Mouse (Mus musculus) kidney, postnatal 0 days (tissue): Measurements from ENCODE around the gene Zfp26. TPM values are rescaled to one million over a fixed set of nuclear protein-coding genes. Genes with fewer than 3 reads are reported as not detected.
A peak's percentile ranks its signal among the peaks of the same experiment; 100 is the strongest.

Source experiments
- ATAC-seq: fragments of 200-750 bp; cut with Nextera tagmentation; replicated peaks from 2 replicates; pipeline ENCODE4 v1.8.0; 2017; ENCODE audit warnings: low read depth, moderate number of reproducible peaks, moderate TSS enrichment, moderate library complexity; ENCODE audit not compliant: low FRiP score
- DNase-seq: peaks from one replicate; pipeline ENCODE4 v3.0.0-alpha.2; 2016; ENCODE audit warnings: low spot score
- H3K27ac ChIP-seq: fragments of 300-500 bp; sonication (generic); 2 replicates; pipeline ENCODE4 v1.5.1; 2014; ENCODE audit warnings: mild to moderate bottlenecking
- H3K27me3 ChIP-seq: fragments of 300-500 bp; sonication (generic); 2 replicates; pipeline ENCODE4 v1.6.1; 2014; ENCODE audit warnings: low read length, mixed read lengths; ENCODE audit not compliant: insufficient read depth
- H3K36me3 ChIP-seq: fragments of 300-500 bp; sonication (generic); 2 replicates; pipeline ENCODE4 v1.6.1; 2014; ENCODE audit warnings: low read length, mixed read lengths; ENCODE audit not compliant: insufficient read depth
- H3K4me1 ChIP-seq: fragments of 300-500 bp; sonication (generic); replicated peaks from 2 replicates; pipeline ENCODE4 v1.6.1; 2014; ENCODE audit warnings: antibody characterized with exemption, low read length, mixed read lengths; ENCODE audit not compliant: insufficient read depth
- H3K4me2 ChIP-seq: fragments of 300-500 bp; sonication (generic); 2 replicates; pipeline ENCODE4 v1.6.1; 2014; ENCODE audit warnings: mild to moderate bottlenecking, low read length, moderate library complexity, mixed read lengths
- H3K4me3 ChIP-seq: fragments of 300-500 bp; sonication (generic); replicated peaks from 2 replicates; pipeline ENCODE4 v1.5.1; 2014; ENCODE audit warnings: low read depth, low read length
- H3K9ac ChIP-seq: fragments of 300-500 bp; sonication (generic); 2 replicates; pipeline ENCODE4 v1.6.1; 2014; ENCODE audit warnings: low read depth, low read length
- H3K9me3 ChIP-seq: fragments of 300-500 bp; sonication (generic); replicated peaks from 2 replicates; pipeline ENCODE4 v1.6.1; 2016; ENCODE audit warnings: low read length, inconsistent platforms, mixed read lengths
- CTCF ChIP-seq: IDR thresholded peaks from 2 replicates; pipeline ENCODE4 v1.5.1; 2016; ENCODE audit warnings: antibody characterized with exemption, low read depth, mild to moderate bottlenecking, moderate library complexity
- WGBS: fragments of 180-500 bp; shearing (Covaris S2); extraction: QIAGEN DNeasy Blood & Tissue Kit; methylation state at CpG from one replicate; pipeline ENCODE4 v1.1.7; 2014; 5-methylcytosine and 5-hydroxymethylcytosine counted together
- polyA plus RNA-seq: library from polyadenylated mRNA; unstranded; fragments of >200 nt; fragmentation: Nextera tagmentation; extraction: Ambion mirVana; gene quantifications from 2 replicates; pipeline ENCODE4 v1.2.1, GENCODE M21; 2015

The Zfp26 gene
- polyA plus RNA-seq, 1 experiment from 2014 or later, result 15.3 TPM

DNA sequence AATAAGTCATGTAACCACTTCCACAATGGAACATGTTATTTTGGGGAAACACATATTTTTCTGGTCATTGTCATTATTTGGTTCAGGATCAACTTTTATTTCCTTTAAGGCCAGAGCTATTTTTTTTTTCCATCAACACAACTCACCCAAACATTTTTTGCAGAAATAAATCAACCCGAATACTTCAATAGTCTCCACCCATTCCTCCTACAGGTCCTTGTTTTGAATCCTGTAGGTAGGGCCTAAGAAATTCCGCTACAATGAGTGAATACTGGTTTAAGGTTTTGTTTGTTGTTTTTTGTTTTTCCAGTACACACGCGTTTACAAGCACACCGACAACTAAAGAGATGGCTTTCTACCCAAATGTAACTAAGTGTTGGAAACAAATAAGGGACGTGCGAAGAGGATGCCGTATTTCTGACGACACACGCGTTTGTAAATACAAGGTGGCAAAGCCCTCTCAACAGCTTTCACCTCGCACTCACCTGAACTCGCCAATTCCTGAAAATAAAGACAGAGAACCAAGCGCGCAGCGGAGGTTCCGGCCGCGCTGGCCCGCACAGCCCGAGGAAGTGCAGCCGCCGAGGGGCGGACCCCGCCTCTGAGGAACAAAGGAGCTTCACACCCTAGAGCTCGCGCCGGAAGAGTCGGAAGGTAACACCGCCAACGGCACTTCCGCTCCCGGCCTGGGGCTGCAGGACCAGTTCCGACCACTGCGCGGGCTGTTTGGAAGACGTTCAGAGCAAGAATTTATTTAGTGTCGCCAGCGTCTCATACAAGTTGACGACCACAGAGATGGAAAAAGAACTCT is 75.2 kb downstream of the Zfp26 start, which contains the start of gene Zfp560:
TSS of gene Zfp560 (minus strand) at position 646 of the 811 bp plus-strand sequence.
- H3K27ac ChIP-seq, result peak within 1 kb of the TSS; percentile 65
- H3K9me3 ChIP-seq, result no peaks in the 10 kb centered on the region
- peak; percentile 97 for DNase-seq
- peak; percentile 100 for ATAC-seq
- peak within 1 kb of the TSS; percentile 68 for H3K4me2 ChIP-seq
- TF ChIP-seq CTCF, result peak; percentile 69
- H3K9ac ChIP-seq, result peak within 1 kb of the TSS; percentile 58
- H3K4me3 ChIP-seq, result peak within 1 kb of the TSS; percentile 48
- H3K4me1 ChIP-seq, result 0 out of 2 replicates have a peak, but pooled peaks cover 9% of the 10 kb centered on the region
- H3K27me3 ChIP-seq, result no peaks in the 10 kb centered on the region
- 1% methylated on average over 40 of the region's 40 CpGs for WGBS
- no peaks in the 10 kb centered on the region for H3K36me3 ChIP-seq

DNA sequence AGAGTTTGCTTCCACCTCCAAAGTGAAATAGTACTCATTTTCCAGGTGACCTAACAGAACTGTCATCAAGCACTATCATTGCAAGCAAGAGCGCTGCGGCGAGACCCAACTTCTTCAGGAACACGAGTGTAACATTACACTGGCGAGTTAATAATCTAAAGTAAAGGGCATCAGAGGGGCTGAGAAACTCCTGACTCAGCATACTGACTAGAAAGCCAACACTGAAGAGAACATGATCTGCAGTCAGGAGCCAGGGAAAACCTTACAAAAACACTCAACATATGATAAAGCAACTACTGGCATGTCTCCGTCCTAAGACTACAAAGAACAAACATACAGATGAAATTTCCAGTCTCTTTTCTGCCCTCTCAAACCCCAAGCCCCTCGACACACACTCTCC is 76.3 kb downstream of the Zfp26 start:
- DNase-seq (no peak), ATAC-seq (no peak)
- Histone ChIP-seq H3K36me3 (no peaks in the 10 kb centered on the region), H3K4me3 (peak overlapping the region; percentile 48; the same call in 1 of the 2 replicates), H3K9me3 (no peaks in the 10 kb centered on the region), H3K27ac (no peak overlapping the region), H3K9ac (no peak overlapping the region), H3K4me1 (0 out of 2 replicates have a peak, but pooled peaks cover 9% of the 10 kb centered on the region), H3K27me3 (no peaks in the 10 kb centered on the region), H3K4me2 (peak overlapping the region; percentile 50)
- TF ChIP-seq CTCF, result no peak
- 72% methylated on average over 7 of the region's 7 CpGs for WGBS

Other genes starting within 250 kb of the Zfp26 start
- gene Olfr871, start 248.0 kb downstream of the Zfp26 start, polyA plus RNA-seq, result not detected in 2 replicates
- gene Olfr872, start 223.0 kb downstream of the Zfp26 start, polyA plus RNA-seq, result not detected in 2 replicates
- not detected in 2 replicates for gene Olfr39, start 177.8 kb downstream of the Zfp26 start, polyA plus RNA-seq
- not detected in 2 replicates for gene Olfr873, start 161.6 kb downstream of the Zfp26 start, polyA plus RNA-seq
- gene Olfr18, start 124.1 kb downstream of the Zfp26 start, polyA plus RNA-seq, result not detected in 2 replicates
- gene Zfp560, start 75.0 kb downstream of the Zfp26 start, polyA plus RNA-seq, result 46.2 and 60.2 TPM in 2 replicates
- 18.2 and 19.3 TPM in 2 replicates for gene Zfp426, start 32.6 kb upstream of the Zfp26 start, polyA plus RNA-seq
- gene Zfp266, start 61.3 kb upstream of the Zfp26 start, polyA plus RNA-seq, result 58.0 and 63.0 TPM in 2 replicates
- gene Zfp846, start 121.1 kb upstream of the Zfp26 start, polyA plus RNA-seq, result 10.0 and 12.3 TPM in 2 replicates
- 446 and 511 TPM in 2 replicates for gene Ubl5, start 182.7 kb upstream of the Zfp26 start, polyA plus RNA-seq
- 16.0 and 17.9 TPM in 2 replicates for gene Fbxl12, start 184.6 kb upstream of the Zfp26 start, polyA plus RNA-seq
- gene Pin1, start 191.9 kb upstream of the Zfp26 start, polyA plus RNA-seq, result 41.5 and 44.1 TPM in 2 replicates